Mouse (Mus musculus): ENCODE results near the gene Ttc21b.

DNA sequence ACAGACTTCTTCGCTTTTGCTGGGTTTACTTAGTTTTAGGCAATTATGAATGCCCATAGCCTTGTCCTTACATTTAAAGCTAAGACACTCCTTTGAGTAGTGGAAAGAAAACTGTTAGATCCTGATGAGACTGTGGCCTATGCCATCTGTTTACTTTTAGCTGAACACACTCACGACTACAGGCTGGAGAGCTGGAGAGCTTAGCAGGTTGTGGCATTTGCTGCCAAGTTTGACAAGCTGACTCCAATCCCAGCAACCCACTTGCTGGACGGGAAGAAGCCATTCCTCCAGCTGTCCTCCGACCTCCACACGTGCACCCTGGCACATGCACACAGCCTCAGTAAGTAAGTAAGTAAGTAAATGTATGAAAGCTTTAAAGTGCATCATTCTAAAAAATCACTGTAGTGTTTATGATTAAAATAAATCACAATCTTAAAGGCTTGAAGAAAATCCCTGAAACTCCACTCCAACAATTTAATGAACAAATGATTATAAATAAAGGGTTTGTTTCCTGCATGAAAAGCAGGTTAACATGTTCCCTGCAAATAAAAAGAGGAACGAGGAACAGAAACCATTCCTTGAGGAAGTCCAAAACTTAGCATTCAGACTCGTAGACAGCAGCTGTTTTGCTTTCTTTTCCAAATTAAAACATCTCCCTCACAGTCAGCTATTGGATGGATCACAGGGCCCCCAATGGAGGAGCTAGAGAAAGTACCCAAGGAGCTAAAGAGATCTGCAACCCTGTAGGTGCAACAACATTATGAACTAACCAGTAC, 98.1 kb downstream of the Ttc21b start:
- no peak for TF ChIP-seq CTCF (IDR thresholded peaks at IDR 0.05; ENCODE audit: borderline replicate concordance, control insufficient read depth, extremely low read depth, insufficient read depth, low read length, poor library complexity)
- no peak for TF ChIP-seq POLR2A (IDR thresholded peaks at IDR 0.05; ENCODE audit: control insufficient read depth, extremely low read depth, insufficient read depth, low read length, poor library complexity)

Measured in thymus, adult 2 months (tissue).